Mouse (Mus musculus) left cerebral cortex, adult 11 months (tissue): ENCODE measurements at regions not wholly inside any gene's neighbourhood (a gene's known extent, or its start where the extent isn't known, plus 50 kb on each side); places are given as distances from the start of the nearest gene placed in this dataset.
A peak's percentile ranks its signal among the peaks of the same experiment; 100 is the strongest.

Experiments used
- DNase-seq: peaks from one replicate; pipeline ENCODE4 v3.0.0; 2022; ENCODE audit warnings: low spot score

DNA sequence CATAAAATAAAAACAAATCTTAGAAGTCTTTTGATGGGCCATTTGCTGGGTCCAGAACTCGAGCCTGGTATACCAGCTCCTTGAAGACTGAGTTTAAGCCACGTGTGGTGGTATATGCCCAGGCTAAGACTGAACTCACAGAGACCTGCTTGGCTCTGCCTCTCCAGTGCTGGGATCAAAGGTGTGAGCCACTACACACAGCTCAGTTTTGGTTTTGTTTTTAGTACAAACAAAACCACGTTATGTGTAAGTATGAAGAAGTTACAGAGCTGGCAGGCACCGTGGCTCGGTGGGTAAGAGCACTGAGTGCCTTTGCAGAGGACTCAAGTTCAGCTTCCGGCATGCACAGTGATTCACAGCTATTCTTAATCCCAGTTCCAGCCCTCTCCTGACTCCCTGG is 75.6 kb downstream of the Wdr5 start:
- DNase-seq, result no peak

DNA sequence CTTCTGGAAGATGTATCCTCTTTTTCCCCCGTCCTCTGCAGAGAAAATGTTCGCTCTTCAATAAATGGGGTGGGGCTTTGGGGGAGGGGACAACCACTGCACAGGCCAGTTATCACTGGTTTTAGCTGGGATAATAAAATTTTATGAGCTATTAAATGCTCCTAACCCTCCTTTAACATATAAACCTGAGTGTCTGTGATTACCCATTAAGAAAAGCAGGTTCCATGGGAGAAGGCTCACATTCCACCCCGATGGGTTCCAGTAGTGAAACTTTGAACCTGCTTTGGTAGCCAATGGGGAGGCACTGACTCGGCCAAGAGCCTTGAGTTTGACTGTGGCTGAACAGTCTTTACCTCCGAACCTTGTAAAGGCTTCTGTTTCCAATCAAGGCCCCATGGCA is 76.7 kb downstream of the Wdr5 start:
- no peak for DNase-seq

DNA sequence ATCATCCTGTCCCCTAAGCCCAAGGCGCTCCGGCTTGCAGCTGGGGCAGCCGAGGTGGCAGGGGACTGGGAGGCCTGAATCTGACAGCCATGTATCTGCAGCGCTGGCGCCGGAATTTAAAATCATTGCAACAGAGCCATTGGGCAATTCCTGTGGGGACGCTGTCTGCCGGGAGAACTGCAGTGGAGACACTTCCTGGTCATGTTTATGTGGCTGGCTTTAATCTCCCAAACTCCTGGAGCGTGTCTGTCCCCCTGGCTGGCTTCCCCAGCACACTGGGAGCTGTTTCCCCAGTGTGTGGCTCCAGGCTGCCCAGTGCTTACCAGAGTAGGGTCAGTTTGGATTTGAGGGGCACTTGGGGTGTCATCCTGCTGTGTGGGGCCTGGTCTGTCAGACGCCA is 78.4 kb downstream of the Wdr5 start:
- no peak for DNase-seq

DNA sequence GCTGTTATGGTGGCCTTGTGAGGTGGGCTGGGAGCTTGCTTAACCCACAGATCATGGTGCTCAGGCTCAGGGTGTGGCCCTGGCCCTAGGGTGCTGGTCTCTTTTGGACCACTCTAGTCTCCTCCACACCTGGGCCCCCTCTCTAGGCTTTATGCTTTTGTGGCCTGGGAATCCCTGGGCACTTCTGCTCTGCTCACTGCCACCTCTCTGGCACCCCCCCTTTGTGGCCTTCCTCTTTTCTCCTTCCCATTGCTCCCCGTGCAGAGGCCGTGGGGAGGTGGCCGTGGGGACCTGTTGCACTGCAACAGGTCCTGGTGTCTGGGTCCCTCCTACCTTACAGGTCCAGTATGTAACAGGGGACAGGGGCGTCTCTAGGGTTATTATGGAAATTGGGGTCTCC is 80.3 kb downstream of the Wdr5 start:
- DNase-seq, result no peak

DNA sequence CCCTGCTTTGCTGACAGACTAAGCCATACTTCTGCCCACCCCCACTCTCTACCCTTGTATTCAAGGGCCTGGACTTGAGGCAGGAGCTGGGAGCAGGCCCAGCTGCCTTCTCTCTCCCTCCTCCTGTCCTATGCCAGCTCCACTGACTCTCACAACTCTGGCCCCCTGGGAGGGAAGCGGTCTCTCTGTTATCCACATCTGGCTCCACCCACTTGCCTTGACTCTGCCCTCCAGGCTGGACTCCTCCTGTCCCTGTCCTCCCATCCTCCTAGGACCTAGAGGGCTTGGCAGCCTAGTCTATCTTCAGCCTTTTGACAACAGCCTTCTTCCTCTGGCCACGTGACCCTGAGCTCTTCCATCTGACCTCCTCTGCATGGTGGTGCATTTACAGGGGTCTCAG is 80.0 kb upstream of the Rxra start:
- no peak for DNase-seq

DNA sequence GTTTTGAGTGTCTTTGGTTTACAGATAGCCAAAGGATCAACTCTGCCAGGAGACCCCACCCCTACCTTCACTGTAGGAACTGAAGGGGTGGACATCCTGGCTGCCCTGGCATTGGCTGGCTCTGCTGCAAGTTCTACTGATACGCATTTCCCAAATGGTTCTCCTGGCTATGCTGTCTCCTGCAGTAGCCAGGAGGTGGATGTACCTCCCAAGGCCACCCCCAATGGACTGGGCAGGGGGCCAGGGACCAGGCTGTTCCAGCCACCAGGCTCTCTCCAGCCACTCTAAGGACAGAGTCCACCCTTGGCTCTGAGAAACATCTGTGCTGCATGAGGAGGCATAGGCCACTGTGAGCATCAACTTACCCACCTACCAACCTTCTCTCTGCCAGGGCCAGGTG is 79.3 kb upstream of the Rxra start:
- DNase-seq, result no peak

DNA sequence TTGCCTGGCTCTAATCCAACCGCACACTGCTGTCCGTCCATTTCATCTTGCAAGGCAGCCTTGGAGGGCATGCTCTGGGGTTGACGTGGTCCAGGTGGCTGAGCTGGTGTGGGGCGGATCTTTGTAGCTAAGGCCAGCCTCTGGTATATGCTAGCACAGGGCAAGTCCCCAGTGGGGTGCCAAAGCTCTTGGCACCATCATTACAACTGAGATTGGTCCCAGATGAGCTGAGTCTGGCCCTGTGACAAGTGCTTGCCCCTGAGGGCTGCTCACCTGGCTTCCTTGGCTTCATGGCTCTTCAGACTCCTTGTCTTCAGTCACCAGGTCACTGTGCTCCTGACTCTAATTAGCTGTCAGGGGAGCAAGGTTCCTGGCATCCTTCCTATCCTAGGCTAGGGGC is 78.3 kb upstream of the Rxra start:
- no peak for DNase-seq

DNA sequence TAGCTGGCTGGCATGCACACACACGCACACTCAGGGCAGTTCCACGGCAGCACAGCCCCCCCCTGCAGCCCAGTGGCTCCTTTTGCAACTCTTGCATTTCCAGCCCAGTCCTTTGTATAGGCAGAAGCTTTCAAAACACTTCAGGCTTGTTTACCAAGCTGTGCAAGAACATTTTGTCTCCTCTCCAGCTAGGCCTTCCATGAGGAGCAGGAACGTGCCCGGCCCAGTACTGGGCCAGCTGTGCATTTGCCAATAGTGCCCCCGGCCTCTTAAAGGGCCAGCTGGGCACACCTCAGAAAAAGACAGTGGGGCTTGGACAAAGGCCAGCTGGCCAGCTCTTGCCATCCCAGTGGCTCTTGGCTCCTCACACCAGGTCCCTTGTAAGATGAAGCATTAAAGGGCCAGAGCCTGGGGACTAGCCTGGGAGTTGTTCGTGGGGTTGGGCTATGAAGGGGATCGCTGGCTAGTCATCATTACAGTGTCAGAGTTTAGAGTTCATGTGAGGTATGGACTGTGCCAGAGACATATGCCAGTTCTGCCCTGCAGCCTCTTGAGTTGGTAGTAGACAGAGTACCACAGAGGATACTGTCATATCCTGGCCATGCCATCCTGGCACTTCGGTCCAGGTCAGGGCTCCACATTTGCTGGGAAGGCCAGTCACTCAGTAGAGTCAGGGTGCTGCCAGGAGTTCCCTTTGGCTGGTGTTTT is 77.0 kb upstream of the Rxra start:
- DNase-seq, result peak; percentile 19

DNA sequence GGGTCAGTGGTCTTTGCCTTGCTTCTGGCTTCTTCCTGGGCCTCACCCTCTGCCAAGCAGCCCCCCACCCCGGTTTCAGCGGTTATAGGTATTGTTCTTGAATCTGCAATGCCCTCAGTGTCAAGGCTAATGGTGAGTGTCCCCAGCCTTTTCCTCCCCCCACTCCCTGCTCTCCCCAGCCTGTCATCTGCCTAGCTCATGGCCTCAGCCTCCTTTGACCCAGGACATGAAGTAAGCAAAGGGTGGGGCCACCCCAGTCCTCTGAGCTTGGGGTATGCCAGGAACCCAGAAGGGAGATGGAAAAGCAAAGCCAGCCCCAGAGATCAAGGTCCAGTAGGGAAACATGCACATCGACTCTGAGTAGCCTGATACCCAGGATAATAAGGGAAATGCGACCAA is 76.5 kb upstream of the Rxra start:
- no peak for DNase-seq

DNA sequence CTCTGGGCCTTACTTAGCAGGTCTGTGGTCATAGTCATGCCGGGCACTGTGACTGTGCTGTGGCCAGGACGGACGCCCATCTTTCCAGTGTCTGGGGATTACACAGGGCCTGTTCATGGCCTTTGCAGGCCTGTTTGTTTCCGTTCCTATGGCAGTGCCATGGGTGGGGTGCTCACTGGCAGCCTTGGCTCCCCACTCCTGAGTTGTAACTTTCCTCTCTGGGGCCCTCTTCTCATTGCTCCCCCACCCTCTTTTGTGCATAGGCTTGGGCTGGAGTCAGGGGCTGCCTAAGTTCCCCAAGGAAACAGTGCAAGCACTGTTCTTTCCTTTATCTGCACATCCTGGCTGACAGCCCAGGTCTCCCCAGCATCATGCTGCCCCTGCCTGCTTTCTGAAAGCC is 72.9 kb upstream of the Rxra start:
- DNase-seq, result no peak

DNA sequence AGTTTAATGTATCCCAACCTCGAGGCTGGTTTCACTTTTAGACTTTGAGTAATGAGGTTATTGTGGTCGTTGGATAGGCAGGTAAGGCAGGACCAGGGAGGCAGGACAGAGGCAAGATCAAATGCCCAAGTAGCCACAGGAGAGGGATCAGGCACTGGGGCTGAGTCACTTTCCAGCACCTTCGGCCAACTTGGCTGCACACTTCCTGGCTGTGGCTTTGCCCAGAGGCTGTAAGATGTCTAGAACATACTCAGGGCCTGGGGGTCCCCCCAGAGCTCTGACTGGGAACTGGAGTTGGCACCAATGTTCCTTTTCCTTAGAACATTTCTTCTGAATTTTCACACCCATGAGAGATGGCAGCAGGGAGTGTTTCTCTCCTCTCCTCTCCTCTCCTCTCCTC is 71.7 kb upstream of the Rxra start:
- DNase-seq, result no peak

DNA sequence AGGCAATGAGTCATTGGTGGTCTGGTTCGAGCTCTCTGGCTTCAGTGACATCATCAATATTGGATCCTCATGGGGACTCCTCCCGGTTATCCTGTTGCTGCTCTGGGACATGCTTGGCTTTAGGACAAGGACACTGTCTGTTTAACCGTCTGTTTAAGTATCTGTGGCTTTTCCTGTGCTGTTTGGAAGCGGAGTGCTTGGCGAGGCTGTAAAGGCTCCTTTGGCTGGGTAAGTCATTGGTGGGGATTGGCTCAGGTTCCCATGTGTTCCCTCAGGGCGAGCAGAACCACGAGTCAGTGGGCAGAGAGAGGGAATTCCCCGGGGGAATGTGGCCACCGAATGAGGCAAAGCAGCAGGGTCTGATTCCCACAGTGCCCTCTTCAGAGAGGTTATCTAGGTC is 69.4 kb upstream of the Rxra start:
- DNase-seq, result no peak

DNA sequence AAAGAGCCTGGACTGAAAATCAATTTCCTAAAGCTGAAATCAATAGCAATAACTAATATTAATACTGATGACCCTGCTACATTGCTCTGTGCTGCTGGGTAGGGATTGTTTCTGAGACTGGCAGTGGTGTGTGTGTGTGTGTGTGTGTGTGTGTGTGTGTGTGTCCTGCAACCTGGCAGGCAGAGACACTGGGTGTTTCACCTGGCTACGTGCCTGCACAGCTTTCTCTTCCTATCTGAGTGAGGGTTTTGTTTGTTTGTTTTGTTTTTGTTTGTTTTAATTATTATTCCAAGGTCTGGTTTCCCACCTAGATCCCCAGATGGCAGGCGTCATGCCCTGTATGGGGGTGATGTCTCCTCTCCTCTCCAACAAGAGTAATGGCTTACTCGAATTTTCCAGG is 54.5 kb upstream of the Rxra start:
- no peak for DNase-seq

DNA sequence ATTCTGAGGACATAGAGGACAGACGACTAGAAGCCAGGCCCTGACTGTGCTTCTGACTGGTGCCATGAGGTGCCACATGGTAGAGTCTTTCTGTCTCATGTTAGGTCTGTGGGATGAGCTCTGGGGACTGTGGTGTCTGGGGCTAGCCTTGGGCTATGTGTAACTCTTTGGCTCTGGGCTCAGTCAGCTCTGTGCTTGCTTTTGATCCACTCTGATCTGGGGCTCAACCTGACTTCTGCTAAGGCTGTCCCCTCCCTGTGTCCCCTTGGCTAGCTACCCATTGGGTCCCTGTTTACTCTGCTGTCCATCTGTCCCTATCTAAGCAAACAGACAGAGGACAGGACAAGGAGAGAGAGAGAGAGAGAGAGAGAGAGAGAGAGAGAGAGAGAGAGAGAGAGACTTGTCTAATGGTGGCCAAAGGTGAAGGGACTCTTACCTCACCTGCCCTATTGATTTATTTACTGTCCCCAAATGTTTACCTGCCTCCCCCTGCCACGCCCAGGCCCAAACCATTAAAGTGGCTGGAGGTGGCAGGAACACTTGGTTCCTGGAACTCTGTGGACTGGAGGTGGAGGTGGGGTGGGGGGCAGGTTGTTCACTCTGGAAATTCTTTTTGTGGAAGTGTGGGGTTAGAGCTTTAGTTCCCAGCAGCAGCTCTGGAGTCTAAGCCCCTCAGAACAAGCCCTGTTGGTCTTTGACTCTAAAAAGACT is 51.4 kb upstream of the Rxra start:
- no peak for DNase-seq
